Mouse (Mus musculus) lung, postnatal 36 days (tissue): Measurements from ENCODE around the gene Senp3.
A peak's percentile ranks its signal among the peaks of the same experiment; 100 is the strongest.

Experiments used
- DNase-seq: peaks from one replicate; pipeline ENCODE4 v3.0.0; 2022; ENCODE audit warnings: mixed read lengths

The Senp3 gene

DNA sequence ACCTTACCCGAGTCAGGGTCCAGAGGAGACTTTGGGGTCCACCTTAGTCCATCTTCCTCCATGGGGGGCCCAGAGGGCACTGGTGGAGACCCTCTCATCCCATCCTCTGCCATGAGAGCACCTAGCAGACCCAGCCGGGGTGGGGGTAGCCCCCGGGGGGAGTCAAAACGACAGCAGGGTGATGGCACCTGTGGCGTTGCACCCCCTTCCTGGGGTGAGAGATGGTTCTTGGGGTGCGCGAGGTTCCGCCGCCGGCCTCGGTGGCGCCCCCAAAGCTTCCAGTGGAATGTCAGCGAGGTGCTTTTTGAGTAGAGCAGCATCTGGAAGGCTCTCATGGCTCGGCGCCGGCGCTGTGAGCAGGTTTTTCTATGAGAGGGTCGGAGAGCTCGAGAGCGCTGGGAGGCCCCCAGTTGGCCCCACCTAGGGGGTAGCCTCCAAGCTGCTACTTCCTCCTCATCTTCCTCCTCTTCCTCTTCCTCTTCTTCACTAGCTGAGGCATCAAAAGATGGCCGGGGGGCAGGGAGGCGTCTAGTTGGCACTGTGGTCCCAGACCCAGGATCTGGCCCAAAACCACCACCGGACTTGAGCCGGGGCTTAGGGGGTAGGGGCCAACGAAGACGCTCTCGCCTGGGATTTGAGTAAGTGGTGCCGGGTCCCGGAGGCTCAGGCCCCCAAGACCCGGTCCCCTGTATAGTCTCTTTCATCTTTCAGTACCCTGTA lies 1.6 kb downstream of the Senp3 start:
- no peak for DNase-seq

DNA sequence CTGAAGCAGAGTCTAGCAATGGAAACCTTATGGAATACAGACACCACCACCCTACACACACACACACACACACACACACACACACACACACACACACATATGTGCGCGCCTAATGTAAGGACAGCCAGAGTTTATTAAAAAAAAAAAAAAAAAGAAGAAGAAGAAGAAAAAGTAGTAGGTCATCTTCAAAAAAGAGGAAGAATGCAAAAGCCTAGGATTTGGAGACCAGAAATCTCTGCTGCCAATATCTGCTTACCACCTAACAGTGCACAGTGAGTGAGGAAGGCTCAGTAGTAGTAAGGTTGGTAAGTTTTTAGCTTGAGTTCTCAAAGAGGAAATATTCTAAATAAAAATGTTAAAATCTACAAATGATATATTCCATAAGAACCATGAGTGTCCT lies 2.7 kb downstream of the Senp3 start:
- no peak for DNase-seq

GRCm38 (mm10) chr11:69672211-69672706 lies 9.6 kb downstream of the Senp3 start, which contains the start of gene Eif4a1:
Gene Eif4a1, minus strand, starts transcription at chr11:69672423.
- peak; percentile 100 for DNase-seq

DNA sequence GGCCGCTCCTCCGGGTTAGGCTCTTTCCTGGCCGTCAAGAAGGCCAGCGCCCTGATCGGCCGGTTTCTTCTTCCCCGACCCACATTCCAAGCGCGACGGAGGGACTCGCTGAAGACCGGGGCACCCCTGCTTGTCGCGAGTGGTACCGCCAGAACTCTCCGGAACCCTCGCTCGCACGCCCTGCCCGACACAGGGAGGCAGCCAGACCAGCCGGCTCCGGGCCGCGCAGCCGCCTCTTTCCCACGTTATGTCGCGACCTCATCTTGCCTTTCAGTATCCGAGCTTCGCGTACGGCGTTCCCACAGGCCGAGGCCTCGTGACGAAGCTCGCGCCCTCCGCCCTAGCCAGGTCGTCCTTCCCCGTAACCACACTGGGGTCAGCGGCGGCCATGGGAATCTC lies 10.2 kb downstream of the Senp3 start:
- DNase-seq = no peak

DNA sequence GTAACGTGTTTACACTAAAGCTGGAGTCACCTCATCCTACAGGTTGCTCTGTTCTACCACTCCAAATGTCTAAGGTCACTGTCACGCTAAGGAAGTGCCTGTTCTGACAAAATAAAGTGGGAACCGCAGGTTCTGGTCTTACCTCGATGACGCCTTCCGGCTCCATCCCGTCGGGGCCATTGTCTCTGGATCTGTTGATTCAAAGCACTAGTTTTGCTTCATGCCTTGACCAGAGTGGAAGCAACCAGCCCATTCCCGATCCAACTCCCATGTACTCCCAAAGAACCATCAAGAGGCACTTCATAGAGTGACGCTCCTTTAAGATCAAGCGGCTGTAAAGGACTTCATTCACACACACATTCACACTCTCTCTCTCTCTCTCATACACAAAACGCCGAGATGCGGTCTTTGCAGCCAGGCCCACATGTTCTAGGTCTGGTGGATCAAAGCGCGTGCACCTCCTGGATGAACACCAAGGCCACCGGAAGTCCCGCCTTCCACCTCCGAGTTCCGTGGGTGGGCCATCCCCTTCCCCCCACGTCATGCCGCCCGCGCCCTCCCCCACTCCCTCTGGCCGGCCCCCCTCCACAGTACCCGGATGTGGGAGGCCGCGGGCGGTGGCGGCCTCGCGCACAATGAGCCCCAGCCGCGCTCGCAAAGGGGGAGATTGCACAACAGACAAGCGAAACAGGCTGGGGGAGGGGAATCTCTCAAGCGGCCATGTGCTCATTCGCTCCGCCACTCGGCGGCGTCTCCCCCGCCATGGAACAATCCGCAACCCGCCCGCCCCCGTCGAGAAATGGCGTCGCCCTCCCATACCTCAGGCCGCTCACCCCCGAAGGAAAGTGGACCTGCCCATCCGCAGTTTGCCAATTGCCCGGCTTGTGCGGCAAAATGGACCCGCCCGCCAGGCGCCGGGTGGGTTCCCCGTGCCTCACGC lies 10.8 kb downstream of the Senp3 start:
- peak; percentile 97 for DNase-seq

- DNase-seq = no peak
Observed at GRCm38 (mm10) chr11:69666665-69667005, 15.2 kb downstream of the Senp3 start.

GRCm38 (mm10) chr11:69665961-69666664 lies 15.8 kb downstream of the Senp3 start, which contains the start of gene Cd68:
Gene Cd68, minus strand, starts transcription at chr11:69666153.
- DNase-seq = peak; percentile 88

DNA sequence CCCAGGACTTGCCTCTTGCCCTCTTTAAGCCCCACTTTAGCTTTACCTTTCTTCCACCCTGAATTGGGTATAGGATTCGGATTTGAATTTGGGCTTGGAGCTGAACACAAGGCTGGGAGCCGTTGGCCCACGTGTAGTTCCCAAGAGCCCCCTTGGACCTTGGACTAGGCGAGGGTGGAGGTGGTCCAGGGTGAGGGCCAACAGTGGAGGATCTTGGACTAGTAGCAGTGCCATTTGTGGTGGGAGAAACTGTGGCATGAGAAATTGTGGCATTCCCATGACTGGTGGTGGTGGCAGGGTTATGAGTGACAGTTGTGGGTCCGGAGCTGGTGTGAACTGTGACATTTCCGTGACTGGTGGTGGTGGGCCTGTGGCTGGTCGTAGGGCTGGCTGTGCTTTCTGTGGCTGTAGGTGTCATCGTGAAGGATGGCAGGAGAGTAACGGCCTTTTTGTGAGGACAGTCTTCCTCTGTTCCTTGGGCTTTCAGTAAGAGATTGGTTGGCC lies 16.4 kb downstream of the Senp3 start:
- no peak for DNase-seq

GRCm38 (mm10) chr11:69664841-69665240 lies 17.0 kb downstream of the Senp3 start:
- DNase-seq = no peak

GRCm38 (mm10) chr11:69663795-69664194 lies 18.1 kb downstream of the Senp3 start:
- no peak for DNase-seq

DNA sequence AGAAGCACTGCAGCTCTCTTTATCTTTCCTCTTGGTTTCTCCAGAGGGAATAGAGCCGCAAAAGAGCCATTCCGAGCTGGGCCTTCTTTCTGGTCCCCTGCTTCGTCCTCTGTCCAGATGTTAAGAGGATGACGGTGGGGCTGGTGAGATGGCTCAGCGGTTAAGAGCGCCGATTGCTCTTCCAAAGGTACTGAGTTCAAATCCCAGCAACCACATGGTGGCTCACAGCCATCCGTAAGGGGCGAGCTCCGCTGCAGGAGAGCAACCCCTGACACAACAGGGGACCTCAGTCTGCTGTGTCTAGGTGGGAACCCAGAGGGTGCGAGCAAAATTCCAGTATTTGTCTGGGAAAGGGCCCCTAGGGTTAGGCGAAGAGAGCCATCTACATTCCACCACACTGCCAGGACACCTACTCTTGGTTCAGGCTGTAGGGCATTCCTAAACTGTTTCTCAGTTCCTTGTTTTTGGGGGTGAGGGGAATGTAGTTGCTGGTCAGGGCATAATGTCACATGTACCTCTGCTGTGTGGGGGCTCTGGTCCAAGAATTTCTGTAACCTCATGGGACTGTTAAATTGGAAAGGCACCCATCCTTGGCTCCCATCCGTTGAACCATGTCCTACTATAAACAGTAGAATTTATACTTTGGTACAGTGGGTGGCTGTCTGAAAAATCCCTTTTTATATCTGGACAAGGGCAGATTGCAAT lies 18.8 kb downstream of the Senp3 start:
- no peak for DNase-seq

DNA sequence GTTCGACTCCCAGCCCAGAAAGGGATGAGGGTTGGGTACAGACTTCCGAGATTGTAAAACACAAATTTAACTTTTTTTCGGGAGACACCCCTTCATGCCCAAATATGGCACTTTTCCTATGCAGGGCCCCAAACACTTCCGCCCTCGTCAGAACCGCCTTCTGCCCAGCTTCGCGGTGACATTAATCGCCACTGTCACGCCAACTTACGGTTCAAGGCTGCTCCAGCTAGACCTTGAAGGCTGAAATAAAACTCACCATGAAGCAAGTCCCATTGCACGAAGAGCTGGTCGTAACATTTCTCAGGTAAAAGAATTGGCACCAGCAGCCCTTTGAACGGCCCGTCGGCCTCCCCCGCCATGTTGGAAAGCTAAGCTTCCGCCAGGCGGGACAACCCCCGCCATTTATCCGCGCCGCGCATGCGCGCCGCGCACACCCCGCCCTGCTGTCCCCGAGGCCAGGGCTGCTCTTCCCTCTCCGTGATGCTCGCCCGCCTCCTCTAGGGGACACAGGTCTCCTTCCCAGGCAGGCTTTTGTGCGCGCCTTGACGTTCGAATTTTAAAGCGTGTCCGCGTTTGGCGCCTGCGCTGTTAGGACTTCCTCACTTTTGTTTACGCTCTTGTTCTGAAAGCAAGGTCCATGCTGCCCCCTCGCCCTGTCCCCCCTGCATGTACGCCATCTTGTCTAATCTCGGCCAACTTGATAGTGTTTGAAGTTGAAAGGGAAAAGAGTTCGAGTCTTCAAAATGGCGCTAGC lies 19.5 kb downstream of the Senp3 start, which contains the start of gene Mpdu1:
Gene Mpdu1, minus strand, starts transcription at position 430 of the 754 bp plus-strand sequence.
- DNase-seq = peak; percentile 96

DNA sequence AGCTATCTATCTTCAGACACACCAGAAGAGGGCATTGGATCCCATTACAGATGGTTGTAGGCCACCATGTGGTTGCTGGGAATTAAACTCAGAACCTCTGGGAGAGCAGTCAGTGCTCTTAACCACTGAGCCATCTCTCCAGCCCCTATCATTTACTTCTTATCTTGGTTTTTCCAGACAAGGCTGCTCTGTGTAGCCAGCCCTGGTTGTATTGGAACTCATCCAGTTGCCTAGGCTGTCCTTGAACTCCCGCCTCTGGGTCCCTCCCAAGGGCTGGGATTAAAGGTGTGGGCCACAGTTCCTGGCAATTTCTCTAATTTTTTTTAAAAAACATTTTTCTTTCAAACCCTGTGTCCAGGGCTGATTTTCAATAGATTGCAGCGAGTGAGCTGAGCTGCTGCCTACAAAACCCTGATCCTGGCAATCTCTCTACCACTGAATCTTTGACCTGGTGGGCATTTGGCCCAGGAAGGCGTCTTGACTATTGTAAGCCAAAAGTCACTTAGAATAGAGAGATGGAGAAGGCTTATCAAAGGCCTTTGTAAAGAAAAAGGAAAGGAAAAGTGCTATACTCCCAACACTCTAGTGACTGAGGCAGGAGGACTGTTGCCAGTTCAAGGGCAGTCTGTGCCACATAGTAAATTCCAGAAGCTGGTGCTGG lies 20.5 kb downstream of the Senp3 start:
- DNase-seq = no peak

DNA sequence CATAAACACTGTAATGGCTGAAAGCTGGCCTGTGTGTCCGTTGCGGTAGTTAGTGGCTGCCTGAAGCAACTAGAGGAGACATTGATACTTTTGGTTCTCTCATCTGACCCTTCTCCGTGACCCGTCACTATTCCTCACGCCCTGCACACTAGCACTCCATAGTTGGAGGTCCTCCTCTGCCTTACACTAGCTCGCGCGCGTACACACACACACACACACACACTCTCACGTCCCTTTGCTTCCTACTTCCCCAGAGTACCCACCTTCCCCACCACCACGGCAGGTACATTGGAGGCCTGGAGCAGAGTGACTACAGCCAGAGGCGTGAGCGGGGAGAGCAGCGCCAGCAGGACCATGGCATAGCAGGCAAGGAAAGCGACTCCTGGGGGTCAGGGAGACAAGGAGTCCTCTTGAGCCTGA lies 24.4 kb downstream of the Senp3 start:
- DNase-seq = no peak

- DNase-seq = peak; percentile 73
Observed at GRCm38 (mm10) chr11:69656617-69657461, 25.0 kb downstream of the Senp3 start.

GRCm38 (mm10) chr11:69656065-69656455 lies 25.8 kb downstream of the Senp3 start:
- DNase-seq = no peak

DNA sequence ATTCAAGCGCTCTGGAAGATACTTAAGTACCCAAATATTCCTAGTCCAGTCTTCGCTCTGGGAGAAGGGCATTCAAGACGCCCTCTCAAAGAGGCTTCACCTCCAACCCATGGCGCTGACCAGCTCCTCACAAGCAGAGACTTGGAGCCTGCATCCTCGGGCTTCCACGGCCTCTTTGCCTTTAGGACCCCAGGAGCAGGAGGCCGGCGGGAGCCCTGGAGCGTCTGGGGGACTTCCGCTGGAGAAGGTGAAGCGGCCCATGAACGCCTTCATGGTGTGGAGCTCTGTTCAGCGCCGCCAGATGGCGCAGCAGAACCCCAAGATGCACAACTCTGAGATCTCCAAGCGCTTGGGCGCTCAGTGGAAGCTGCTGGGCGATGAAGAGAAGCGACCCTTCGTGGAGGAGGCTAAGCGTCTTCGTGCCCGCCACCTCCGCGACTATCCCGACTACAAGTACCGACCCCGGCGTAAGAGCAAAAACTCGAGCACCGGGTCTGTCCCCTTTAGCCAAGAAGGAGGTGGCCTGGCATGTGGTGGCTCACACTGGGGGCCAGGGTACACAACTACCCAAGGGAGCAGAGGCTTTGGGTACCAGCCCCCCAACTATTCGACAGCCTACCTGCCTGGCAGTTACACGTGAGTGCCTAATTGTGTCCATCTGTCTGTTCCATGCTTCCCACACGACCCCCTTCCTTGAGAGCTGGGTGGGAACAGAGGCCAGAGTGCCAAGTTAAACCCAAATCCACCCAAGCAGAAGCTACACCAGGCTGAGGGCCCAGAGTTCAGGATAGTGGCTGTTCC lies 26.4 kb downstream of the Senp3 start, which contains the start of gene Sox15:
Gene Sox15, plus strand, starts transcription at position 51 of the 801 bp plus-strand sequence.
- peak; percentile 80 for DNase-seq

DNA sequence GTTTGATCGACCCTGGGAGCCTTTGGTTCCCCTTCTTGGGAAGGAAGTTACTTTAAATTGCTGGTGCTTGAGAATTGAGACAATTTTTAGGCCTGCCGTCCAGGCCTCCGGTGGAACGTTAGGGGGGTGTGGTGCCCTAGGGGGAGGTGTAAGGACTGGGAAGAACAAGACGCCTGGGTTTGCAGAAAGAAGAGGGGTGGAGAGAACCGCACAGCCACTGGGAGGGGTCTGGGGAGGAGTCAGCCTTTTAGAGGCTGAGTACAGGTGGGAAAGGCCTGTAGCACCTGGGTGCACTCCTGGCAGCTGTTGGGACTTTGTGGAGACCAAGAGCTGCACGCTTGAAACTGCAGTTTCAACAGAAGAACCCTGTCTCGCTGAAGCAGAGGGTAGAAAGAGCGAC lies 27.1 kb downstream of the Senp3 start:
- peak; percentile 39 for DNase-seq

GRCm38 (mm10) chr11:69653399-69653798 lies 28.5 kb downstream of the Senp3 start:
- no peak for DNase-seq
